Mouse (Mus musculus) limb, embryonic 14.5 days (tissue): Measurements from ENCODE around the gene Gatb. TPM values are rescaled to one million over a fixed set of nuclear protein-coding genes. Genes with fewer than 3 reads are reported as not detected.

Source experiments
- ATAC-seq: fragments of 200-750 bp; cut with Nextera tagmentation; 2 replicates; pipeline ENCODE4 v1.8.0; 2017; ENCODE audit warnings: low read depth, moderate number of reproducible peaks, moderate TSS enrichment; ENCODE audit not compliant: low FRiP score
- DNase-seq: peaks from one replicate; pipeline ENCODE4 v3.0.0-alpha.2; 2015; ENCODE audit warnings: low spot score
- H3K27ac ChIP-seq: fragments of 300-500 bp; sonication (generic); replicated peaks from 2 replicates; pipeline ENCODE4 v1.5.1; 2014; ENCODE audit warnings: low read depth, mild to moderate bottlenecking, low read length, moderate library complexity, mixed read lengths
- H3K27me3 ChIP-seq: fragments of 300-500 bp; sonication (generic); 2 replicates; pipeline ENCODE4 v1.6.1; 2014; ENCODE audit warnings: low read length, mixed read lengths; ENCODE audit not compliant: control insufficient read depth, insufficient read depth
- H3K36me3 ChIP-seq: fragments of 300-500 bp; sonication (generic); 2 replicates; pipeline ENCODE4 v1.6.1; 2014; ENCODE audit warnings: mild to moderate bottlenecking, low read length, moderate library complexity, mixed read lengths; ENCODE audit not compliant: control insufficient read depth, insufficient read depth
- H3K4me1 ChIP-seq: fragments of 300-500 bp; sonication (generic); 2 replicates; pipeline ENCODE4 v1.6.1; 2014; ENCODE audit warnings: antibody characterized with exemption, low read length, mixed read lengths; ENCODE audit not compliant: control insufficient read depth, insufficient read depth
- H3K4me2 ChIP-seq: fragments of 300-500 bp; sonication (generic); replicated peaks from 2 replicates; pipeline ENCODE4 v1.6.1; 2014; ENCODE audit warnings: low read depth, mild to moderate bottlenecking, low read length, moderate library complexity; ENCODE audit not compliant: severe bottlenecking
- H3K4me3 ChIP-seq: fragments of 300-500 bp; sonication (generic); replicated peaks from 2 replicates; pipeline ENCODE4 v1.5.1; 2014; ENCODE audit warnings: low read length
- H3K9ac ChIP-seq: fragments of 300-500 bp; sonication (generic); 2 replicates; pipeline ENCODE4 v1.6.1; 2014; ENCODE audit warnings: mild to moderate bottlenecking, low read depth, low read length, moderate library complexity; ENCODE audit not compliant: severe bottlenecking
- H3K9me3 ChIP-seq: fragments of 300-500 bp; sonication (generic); 2 replicates; pipeline ENCODE4 v1.6.1; 2016; ENCODE audit warnings: low read length; ENCODE audit not compliant: control insufficient read depth
- POLR2A ChIP-seq: fragments of 200-500 bp; IDR thresholded peaks from 2 replicates; pipeline ENCODE4 v1.8.0; 2012; ENCODE audit warnings: inconsistent platforms, mild to moderate bottlenecking, moderate library complexity, borderline replicate concordance; ENCODE audit not compliant: insufficient read depth, insufficient read length; ENCODE audit errors: extremely low read depth
- WGBS: fragments of 180-500 bp; shearing (Covaris S2); extraction: QIAGEN DNeasy Blood & Tissue Kit; methylation state at CpG from one replicate; pipeline ENCODE4 v1.1.7; 2014; 5-methylcytosine and 5-hydroxymethylcytosine counted together
- polyA plus RNA-seq, 2 experiments: library from polyadenylated mRNA; depleted of rRNA in 1 of 2; stranded (reverse) in 1 of 2; unstranded in 1 of 2; fragments of >200 nt; fragmentation: Nextera tagmentation in 1 of 2; extraction: Ambion mirVana in 1 of 2; gene quantifications; 2 replicates each; pipeline versions ENCODE4 v1.2.1 to v1.2.3; 2012 to 2014

Gene Gatb
- polyA plus RNA-seq, 2 experiments: 9.0 to 18.3 TPM

- DNase-seq: no peak
- no peaks in the 10 kb centered on the region for H3K9me3 ChIP-seq
- TF ChIP-seq POLR2A: no peak
- H3K9ac ChIP-seq: no peak overlapping the region
- ATAC-seq: no peak
- WGBS: 94% methylated on average over 14 of the region's 14 CpGs
- H3K4me2 ChIP-seq: no peak overlapping the region
- H3K36me3 ChIP-seq: no peaks in the 10 kb centered on the region
- H3K4me1 ChIP-seq: no peaks in the 10 kb centered on the region
- no peaks in the 10 kb centered on the region for H3K27me3 ChIP-seq
- H3K27ac ChIP-seq: no peak overlapping the region
- H3K4me3 ChIP-seq: no peak overlapping the region
Observed at GRCm38 (mm10) chr3:85688341-85688740, 114.4 kb downstream of the Gatb start.

DNA sequence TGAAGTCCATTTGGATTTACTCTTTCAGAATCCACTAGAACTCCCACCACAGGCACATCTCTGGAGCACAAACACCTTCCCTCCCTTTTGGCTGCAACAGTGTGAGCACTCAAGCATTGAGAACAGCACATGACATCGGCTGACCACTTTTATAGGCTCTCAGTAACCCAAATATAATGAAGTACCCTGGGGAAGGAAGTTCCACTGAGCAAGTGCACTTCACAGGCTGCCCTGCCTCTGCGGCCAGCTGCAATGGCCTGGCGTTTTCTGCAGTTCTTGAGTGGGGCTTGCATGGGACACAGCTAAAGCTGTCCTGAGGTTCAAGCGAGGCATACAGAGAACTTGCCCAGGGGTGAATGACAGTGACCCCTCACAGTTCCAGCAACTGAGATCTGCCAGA lies 117.2 kb downstream of the Gatb start:
- H3K4me2 ChIP-seq: no peak overlapping the region
- no peaks in the 10 kb centered on the region for H3K9me3 ChIP-seq
- WGBS: 52% methylated on average over 4 of the region's 4 CpGs
- no peaks in the 10 kb centered on the region for H3K36me3 ChIP-seq
- no peaks in the 10 kb centered on the region for H3K4me1 ChIP-seq
- H3K9ac ChIP-seq: no peak overlapping the region
- no peak for DNase-seq
- H3K27ac ChIP-seq: no peak overlapping the region
- no peak overlapping the region for H3K4me3 ChIP-seq
- no peak for ATAC-seq
- no peaks in the 10 kb centered on the region for H3K27me3 ChIP-seq
- no peak for TF ChIP-seq POLR2A

DNA sequence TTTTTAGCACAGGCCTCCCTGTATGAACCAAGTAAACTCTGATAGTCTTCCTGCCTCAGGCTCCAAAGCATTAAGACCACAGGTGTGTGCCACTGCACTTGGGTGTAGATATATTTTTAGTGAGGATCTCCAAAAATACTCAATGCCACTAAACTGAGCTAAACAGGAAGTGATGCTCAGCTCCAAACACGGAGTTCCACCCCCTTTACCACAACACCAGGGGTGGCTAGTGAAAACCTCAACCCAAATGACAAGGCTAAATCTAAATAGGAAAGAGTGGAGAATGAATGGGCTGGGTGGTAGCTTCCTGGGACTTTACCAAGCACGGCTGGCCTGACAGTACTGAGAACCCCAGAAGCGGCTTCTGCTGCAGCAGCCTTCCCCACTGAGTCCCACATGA lies 119.1 kb downstream of the Gatb start:
- Histone ChIP-seq H3K9me3 (no peaks in the 10 kb centered on the region), H3K4me1 (no peaks in the 10 kb centered on the region), H3K4me3 (no peak overlapping the region), H3K9ac (no peak overlapping the region), H3K27ac (no peak overlapping the region), H3K27me3 (no peaks in the 10 kb centered on the region), H3K4me2 (no peak overlapping the region), H3K36me3 (no peaks in the 10 kb centered on the region)
- WGBS: 42% methylated on average over 3 of the region's 3 CpGs
- ATAC-seq: no peak
- no peak for TF ChIP-seq POLR2A
- no peak for DNase-seq

GRCm38 (mm10) chr3:85695056-85695455 lies 121.1 kb downstream of the Gatb start:
- Histone ChIP-seq H3K36me3 (no peaks in the 10 kb centered on the region), H3K4me3 (no peak overlapping the region), H3K9me3 (no peaks in the 10 kb centered on the region), H3K4me2 (no peak overlapping the region), H3K27me3 (no peaks in the 10 kb centered on the region), H3K4me1 (no peaks in the 10 kb centered on the region), H3K27ac (no peak overlapping the region), H3K9ac (no peak overlapping the region)
- WGBS: 85% methylated on average over 3 of the region's 3 CpGs
- ATAC-seq (no peak), DNase-seq (no peak)
- TF ChIP-seq POLR2A: no peak

DNA sequence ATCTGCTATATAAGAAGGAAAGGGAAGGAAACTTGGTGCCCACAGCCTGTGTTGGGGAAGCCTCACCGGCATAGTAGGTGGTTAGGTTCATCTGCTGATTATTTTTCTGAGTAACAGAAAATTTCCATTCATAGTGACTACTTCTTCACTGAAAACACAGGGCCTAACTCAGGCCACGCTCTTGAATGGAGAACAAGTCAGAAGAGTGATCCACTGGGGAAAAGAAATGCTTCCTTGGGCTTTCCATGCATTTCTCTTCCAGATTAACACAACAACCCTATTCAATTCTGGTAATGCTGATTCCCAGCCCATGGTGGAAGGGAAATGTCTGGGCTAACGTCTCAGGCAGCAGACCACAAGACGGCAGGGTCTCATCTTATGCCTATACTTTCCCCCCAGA lies 124.6 kb downstream of the Gatb start:
- H3K4me3 ChIP-seq: no peak overlapping the region
- H3K36me3 ChIP-seq: no peaks in the 10 kb centered on the region
- no peak for TF ChIP-seq POLR2A
- no peaks in the 10 kb centered on the region for H3K9me3 ChIP-seq
- no peak overlapping the region for H3K4me2 ChIP-seq
- H3K27ac ChIP-seq: no peak overlapping the region
- H3K4me1 ChIP-seq: no peaks in the 10 kb centered on the region
- no peak overlapping the region for H3K9ac ChIP-seq
- ATAC-seq (no peak), DNase-seq (no peak)
- H3K27me3 ChIP-seq: no peaks in the 10 kb centered on the region
- WGBS: 89% methylated on average over 4 of the region's 4 CpGs

GRCm38 (mm10) chr3:85703141-85703882 lies 129.4 kb downstream of the Gatb start:
- no peak overlapping the region for H3K27ac ChIP-seq
- no peak for TF ChIP-seq POLR2A
- H3K4me2 ChIP-seq: no peak overlapping the region
- no peak overlapping the region for H3K9ac ChIP-seq
- H3K36me3 ChIP-seq: no peaks in the 10 kb centered on the region
- H3K4me1 ChIP-seq: no peaks in the 10 kb centered on the region
- WGBS: 68% methylated on average over 6 of the region's 6 CpGs
- no peak overlapping the region for H3K4me3 ChIP-seq
- H3K9me3 ChIP-seq: no peaks in the 10 kb centered on the region
- DNase-seq: no peak
- ATAC-seq: no peak
- H3K27me3 ChIP-seq: no peaks in the 10 kb centered on the region

Other genes starting within 250 kb of the Gatb start
- gene Fam160a1, start 243.2 kb downstream of the Gatb start, polyA plus RNA-seq (2012; rRNA removed): 3.8 and 4.3 TPM in 2 replicates
- 6.2 and 6.9 TPM in 2 replicates for gene Fam160a1, start 243.2 kb downstream of the Gatb start, polyA plus RNA-seq (2014; fragmentation: Nextera tagmentation; extraction: Ambion mirVana)